Mouse (Mus musculus) intestine, embryonic 16.5 days (tissue): ENCODE results near the gene Polr2b. TPM values are rescaled to one million over a fixed set of nuclear protein-coding genes. Genes with fewer than 3 reads are reported as not detected.

Experiments
- microRNA-seq: library from miRNA; unstranded; fragments of <30 nt; microRNA quantifications from one replicate; pipeline ENCODE4, GENCODE M21; 2016
- polyA plus RNA-seq: library from polyadenylated mRNA; unstranded; fragments of >200 nt; fragmentation: Nextera tagmentation; extraction: Ambion mirVana; gene quantifications from 2 replicates; pipeline ENCODE4 v1.2.1, GENCODE M21; 2015

Polr2b gene
- polyA plus RNA-seq, 1 experiment from 2014 or later = 44.0 TPM

Small RNA genes lying within 50 kb of the gene (microRNA-seq; reads per million reads assigned to microRNA genes)
- gene Mir5098 = not detected

Other genes starting within 250 kb of the Polr2b start
- 2.8 and 4.4 TPM in 2 replicates for gene Hopx, start 195.0 kb upstream of the Polr2b start, polyA plus RNA-seq
- 1.2 and 1.5 TPM in 2 replicates for gene Spink2, start 98.7 kb upstream of the Polr2b start, polyA plus RNA-seq
- gene Rest, start 44.7 kb upstream of the Polr2b start, polyA plus RNA-seq = 20.1 and 21.5 TPM in 2 replicates
- gene Noa1, start 63 bp upstream of the Polr2b start, polyA plus RNA-seq = 30.9 and 32.6 TPM in 2 replicates
- gene Igfbp7, start 97.9 kb downstream of the Polr2b start, polyA plus RNA-seq = 85.2 and 109 TPM in 2 replicates